In the genomic region with DNA sequence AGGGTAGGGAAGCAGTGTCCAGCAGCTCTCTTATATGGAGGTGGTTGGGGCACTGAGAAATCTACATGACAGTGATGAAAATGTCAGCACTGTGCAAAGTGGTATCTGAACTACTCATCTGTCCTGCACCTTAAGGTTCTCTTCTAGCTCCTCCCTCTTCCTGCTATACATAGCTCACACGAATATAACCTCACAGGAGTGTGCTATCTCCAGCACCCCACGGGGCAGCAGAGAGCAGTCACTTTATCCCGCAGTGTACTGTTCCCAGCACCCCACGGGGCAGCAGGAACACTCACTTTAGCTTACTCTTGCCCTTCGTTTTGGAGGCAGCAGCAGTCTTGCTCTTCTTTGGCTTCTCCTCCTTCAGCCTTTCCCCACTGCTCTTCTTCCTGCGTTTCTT, we compare ENCODE assay signal across 22 mouse cellular contexts. TPM values are rescaled to one million over a fixed set of nuclear protein-coding genes. Genes with fewer than 3 reads are reported as not detected.
DNase-seq lines count a peak whose midpoint lies in the region; ATAC-seq and TF ChIP-seq lines count a peak whose summit lies in the region.
"Had no signal": no experiment of that assay in that cellular context is flagged by ENCODE, and none has a peak within 500 bp of the region (broad histone marks: within the 10 kb centered on the region; RNA-seq: fewer than 3 reads in every experiment).

No protein-coding gene starts in this region.

- H3K27me3 ChIP-seq in forebrain, postnatal 0 days (ENCODE audit: insufficient read depth, low read length) = no peaks in the 10 kb centered on the region
- no peaks in the 10 kb centered on the region for H3K27me3 ChIP-seq in forebrain, embryonic 12.5 days
- no peaks in the 10 kb centered on the region for H3K27me3 ChIP-seq in intestine, embryonic 16.5 days (replicated peaks; ENCODE audit: control insufficient read depth, insufficient read depth, low read length)
- H3K27me3 ChIP-seq: embryonic facial prominence, embryonic 15.5 days; forebrain, embryonic 15.5 days; heart, embryonic 15.5 days; hindbrain, embryonic 13.5 days had no signal

- no peak overlapping the region for H3K4me3 ChIP-seq in forebrain, postnatal 0 days (ENCODE audit: low read depth, low read length)
- no peak overlapping the region for H3K4me3 ChIP-seq in forebrain, embryonic 12.5 days (replicated peaks)
- H3K4me3 ChIP-seq in intestine, embryonic 16.5 days (ENCODE audit: low read length) = no peak overlapping the region
- H3K4me3 ChIP-seq: embryonic facial prominence, embryonic 15.5 days; erythroblast, embryonic 14.5 days; forebrain, embryonic 10.5 days; forebrain, embryonic 15.5 days; heart, adult 2 months; heart, embryonic 15.5 days; hindbrain, embryonic 13.5 days had no signal

- H3K36me3 ChIP-seq in forebrain, postnatal 0 days (ENCODE audit: insufficient read depth) = peaks cover 84% of the 10 kb centered on the region
- H3K36me3 ChIP-seq in forebrain, embryonic 12.5 days (replicated peaks) = peaks cover 97% of the 10 kb centered on the region
- peaks cover 19% of the 10 kb centered on the region for H3K36me3 ChIP-seq in intestine, embryonic 16.5 days (ENCODE audit: control insufficient read depth, insufficient read depth, low read length)

- TF ChIP-seq CTCF in forebrain, postnatal 0 days (IDR thresholded peaks at IDR 0.05; ENCODE audit: low read depth) = no peak

- H3K27ac ChIP-seq in forebrain, postnatal 0 days (ENCODE audit: low read depth, low read length) = no peak overlapping the region
- H3K27ac ChIP-seq in forebrain, embryonic 12.5 days = no peak overlapping the region
- H3K27ac ChIP-seq in intestine, embryonic 16.5 days (ENCODE audit: low read length) = no peak overlapping the region
- H3K27ac ChIP-seq: embryonic facial prominence, embryonic 15.5 days; forebrain, embryonic 10.5 days; forebrain, embryonic 15.5 days; heart, adult 2 months; heart, embryonic 15.5 days; hindbrain, embryonic 13.5 days; hindbrain, postnatal 0 days had no signal

- H3K4me2 ChIP-seq in forebrain, postnatal 0 days (ENCODE audit: low read depth) = no peak overlapping the region
- H3K4me2 ChIP-seq in forebrain, embryonic 12.5 days = no peak overlapping the region
- no peak overlapping the region for H3K4me2 ChIP-seq in intestine, embryonic 16.5 days (ENCODE audit: low read depth, low read length)
- H3K4me2 ChIP-seq: embryonic facial prominence, embryonic 15.5 days; forebrain, embryonic 15.5 days; heart, embryonic 11.5 days; heart, embryonic 15.5 days; hindbrain, embryonic 13.5 days had no signal

- no peak for DNase-seq in forebrain, postnatal 0 days
- peak; percentile 36 for DNase-seq in ES-CJ7 (ENCODE audit: low read depth, low spot score)
- peak; percentile 60 for DNase-seq in ZHBTc4 (ENCODE audit: low read depth, low spot score)
- DNase-seq in c-Kit-positive CD71-positive TER-119-positive erythroid progenitor cells, embryonic 14.5 days (ENCODE audit: low spot score) = no peak
- no peak for DNase-seq in cerebellum, adult 18-20 months
- DNase-seq: adrenal gland, postnatal 10 days; cerebellum, adult 2 months; cerebellum, postnatal 10 days; embryo, embryonic 11 days; gastrocnemius, postnatal 10 days; heart, adult 2 months; heart, postnatal 14 days had no signal

- H3K4me1 ChIP-seq in forebrain, postnatal 0 days (ENCODE audit: insufficient read depth) = no peaks in the 10 kb centered on the region
- no peaks in the 10 kb centered on the region for H3K4me1 ChIP-seq in forebrain, embryonic 12.5 days
- H3K4me1 ChIP-seq in intestine, embryonic 16.5 days (ENCODE audit: control insufficient read depth, insufficient read depth, low read length) = no peaks in the 10 kb centered on the region
- H3K4me1 ChIP-seq: embryonic facial prominence, embryonic 15.5 days; forebrain, embryonic 10.5 days; forebrain, embryonic 15.5 days; heart, embryonic 15.5 days; hindbrain, embryonic 13.5 days had no signal

- ATAC-seq in forebrain, postnatal 0 days = peak; percentile 38; the same call in 1 of the 2 replicates
- no peak for ATAC-seq in forebrain, embryonic 12.5 days (ENCODE audit: low FRiP score)
- no peak for ATAC-seq in intestine, embryonic 16.5 days
- ATAC-seq: forebrain, embryonic 15.5 days; hindbrain, postnatal 0 days had no signal

- 86% methylated on average over 6 of the region's 6 CpGs for WGBS in forebrain, postnatal 0 days
- WGBS in forebrain, embryonic 12.5 days = 88% methylated on average over 6 of the region's 6 CpGs
- WGBS in intestine, embryonic 16.5 days = 82% methylated on average over 6 of the region's 6 CpGs

- no peak overlapping the region for H3K9ac ChIP-seq in forebrain, postnatal 0 days
- no peak overlapping the region for H3K9ac ChIP-seq in forebrain, embryonic 12.5 days
- H3K9ac ChIP-seq in intestine, embryonic 16.5 days (ENCODE audit: low read depth, low read length) = no peak overlapping the region
- H3K9ac ChIP-seq: embryonic facial prominence, embryonic 15.5 days; forebrain, embryonic 15.5 days; heart, embryonic 15.5 days; hindbrain, embryonic 13.5 days had no signal

- no peaks in the 10 kb centered on the region for H3K9me3 ChIP-seq in forebrain, postnatal 0 days (ENCODE audit: low read length)
- no peaks in the 10 kb centered on the region for H3K9me3 ChIP-seq in forebrain, embryonic 12.5 days
- no peaks in the 10 kb centered on the region for H3K9me3 ChIP-seq in intestine, embryonic 16.5 days (ENCODE audit: control insufficient read depth, low read length)
- H3K9me3 ChIP-seq: embryonic facial prominence, embryonic 15.5 days; forebrain, embryonic 10.5 days; forebrain, embryonic 15.5 days; heart, embryonic 15.5 days; hindbrain, embryonic 13.5 days had no signal

RNA-seq across cellular contexts. Expression of gene Chd8, which starts 25.3 kb away (rescaled TPM):
- total RNA-seq in forebrain, postnatal 0 days (2014; rRNA removed) = 88.3 and 93.8 TPM in 2 replicates
- polyA plus RNA-seq in forebrain, postnatal 0 days (2015; fragmentation: Nextera tagmentation; extraction: Ambion mirVana) = 19.2 and 26.7 TPM in 2 replicates
- 57.8 and 65.9 TPM in 2 replicates for polyA plus RNA-seq in forebrain, embryonic 12.5 days (2016; fragmentation: Nextera tagmentation; extraction: Ambion mirVana)
- 18.4 and 22.7 TPM in 2 replicates for polyA plus RNA-seq in intestine, embryonic 16.5 days (2015; fragmentation: Nextera tagmentation; extraction: Ambion mirVana)

RNA-seq across cellular contexts. Expression of gene Supt16, which starts 35.0 kb away (rescaled TPM):
- total RNA-seq in forebrain, postnatal 0 days (2014; rRNA removed) = 41.9 and 56.9 TPM in 2 replicates
- polyA plus RNA-seq in forebrain, postnatal 0 days (2015; fragmentation: Nextera tagmentation; extraction: Ambion mirVana) = 31.0 and 39.1 TPM in 2 replicates
- 86.9 and 95.5 TPM in 2 replicates for polyA plus RNA-seq in forebrain, embryonic 12.5 days (2016; fragmentation: Nextera tagmentation; extraction: Ambion mirVana)
- 33.2 and 41.1 TPM in 2 replicates for polyA plus RNA-seq in intestine, embryonic 16.5 days (2015; fragmentation: Nextera tagmentation; extraction: Ambion mirVana)

RNA-seq across cellular contexts. Expression of gene Tox4, which starts 46.7 kb away (rescaled TPM):
- 54.2 and 56.6 TPM in 2 replicates for total RNA-seq in forebrain, postnatal 0 days (2014; rRNA removed)
- polyA plus RNA-seq in forebrain, postnatal 0 days (2015; fragmentation: Nextera tagmentation; extraction: Ambion mirVana) = 46.0 and 48.7 TPM in 2 replicates
- polyA plus RNA-seq in forebrain, embryonic 12.5 days (2016; fragmentation: Nextera tagmentation; extraction: Ambion mirVana) = 52.4 and 58.5 TPM in 2 replicates
- polyA plus RNA-seq in intestine, embryonic 16.5 days (2015; fragmentation: Nextera tagmentation; extraction: Ambion mirVana) = 36.8 TPM in 2 replicates

RNA-seq across cellular contexts. Expression of gene Rab2b, which starts 47.1 kb away (rescaled TPM):
- 43.3 and 55.0 TPM in 2 replicates for total RNA-seq in forebrain, postnatal 0 days (2014; rRNA removed)
- 36.5 and 46.2 TPM in 2 replicates for polyA plus RNA-seq in forebrain, postnatal 0 days (2015; fragmentation: Nextera tagmentation; extraction: Ambion mirVana)
- 30.6 and 35.2 TPM in 2 replicates for polyA plus RNA-seq in forebrain, embryonic 12.5 days (2016; fragmentation: Nextera tagmentation; extraction: Ambion mirVana)
- 13.2 and 13.8 TPM in 2 replicates for polyA plus RNA-seq in intestine, embryonic 16.5 days (2015; fragmentation: Nextera tagmentation; extraction: Ambion mirVana)
- polyA plus RNA-seq: erythroblast, embryonic 14.5 days had no signal

Comparison
In these comparisons a context has a peak if more than half of its experiments do, and no peak if none do; other contexts are left out.
1. DNase-seq: peak in ES-CJ7 (single experiment) and ZHBTc4 (single experiment); none in forebrain, postnatal 0 days (single experiment), c-Kit-positive CD71-positive TER-119-positive erythroid progenitor cells, embryonic 14.5 days (single experiment) and cerebellum, adult 18-20 months (0 of 2).